Mouse (Mus musculus) myocyte (in vitro differentiated cells): ENCODE results near the gene Nup85. TPM values are rescaled to one million over a fixed set of nuclear protein-coding genes. Genes with fewer than 3 reads are reported as not detected.

Source experiments
- H3K27me3 ChIP-seq: one replicate; pipeline ENCODE4 v1.6.1; 2011; ENCODE audit not compliant: control insufficient read depth, insufficient read depth, insufficient read length
- H3K36me3 ChIP-seq: one replicate; pipeline ENCODE4 v1.6.1; 2011; ENCODE audit not compliant: control insufficient read depth, insufficient read depth
- H3K4me2 ChIP-seq: one replicate; pipeline ENCODE4 v1.6.1; 2011; ENCODE audit warnings: low read depth, control low read depth
- H3K4me3 ChIP-seq: one replicate; pipeline ENCODE4 v1.5.1; 2011; ENCODE audit warnings: mild to moderate bottlenecking, control low read depth, moderate library complexity
- H3K79me2 ChIP-seq: one replicate; pipeline ENCODE4 v1.6.1; 2011; ENCODE audit not compliant: control insufficient read depth, insufficient read depth
- H3ac ChIP-seq: one replicate; pipeline ENCODE4 v1.6.1; 2011; ENCODE audit not compliant: control insufficient read depth, insufficient read length
- CEBPB ChIP-seq: IDR thresholded peaks from 2 replicates; pipeline ENCODE4 v1.6.1; 2011; ENCODE audit warnings: mild to moderate bottlenecking, moderate library complexity; ENCODE audit not compliant: poor library complexity, insufficient read depth, severe bottlenecking
- E2F4 ChIP-seq: IDR thresholded peaks from one replicate; pipeline ENCODE4 v1.6.1; 2011; ENCODE audit warnings: mild to moderate bottlenecking, control low read depth, moderate library complexity; ENCODE audit not compliant: insufficient read depth
- MAX ChIP-seq: IDR thresholded peaks from one replicate; pipeline ENCODE4 v1.6.1; 2011; ENCODE audit warnings: low read depth, mild to moderate bottlenecking, control low read depth
- MYOD1 ChIP-seq, 3 experiments: IDR thresholded peaks; one replicate each; pipeline ENCODE4 v1.6.1; 2011; ENCODE audit warnings: control low read depth in 2 of 3, low read depth in 2 of 3, mild to moderate bottlenecking in 2 of 3, moderate library complexity in 1 of 3; ENCODE audit not compliant: insufficient read length in 2 of 3, control insufficient read depth in 1 of 3
- MYOG ChIP-seq, 3 experiments: IDR thresholded peaks; one replicate each; pipeline ENCODE4 v1.6.1; 2011; ENCODE audit warnings: control low read depth in 2 of 3, low read depth in 2 of 3, mild to moderate bottlenecking in 2 of 3; ENCODE audit not compliant: insufficient read length in 2 of 3, control insufficient read depth in 1 of 3, insufficient read depth in 1 of 3
- POLR2A ChIP-seq: IDR thresholded peaks from one replicate; pipeline ENCODE4 v1.6.1; 2011; ENCODE audit warnings: low read depth, mild to moderate bottlenecking, control low read depth, moderate library complexity; ENCODE audit not compliant: insufficient read length
- POLR2AphosphoS2 ChIP-seq: IDR thresholded peaks from one replicate; pipeline ENCODE4 v1.6.1; 2011; ENCODE audit warnings: low read depth, control low read depth; ENCODE audit not compliant: insufficient read length
- REST ChIP-seq: IDR thresholded peaks from one replicate; pipeline ENCODE4 v1.6.1; 2011; ENCODE audit warnings: mild to moderate bottlenecking, control low read depth, moderate library complexity; ENCODE audit not compliant: insufficient read depth, insufficient read length
- SRF ChIP-seq: IDR thresholded peaks from one replicate; pipeline ENCODE4 v1.6.1; 2011; ENCODE audit warnings: low read depth; ENCODE audit not compliant: control insufficient read depth, insufficient read length
- TCF12 ChIP-seq: IDR thresholded peaks from one replicate; pipeline ENCODE4 v1.6.1; 2011; ENCODE audit warnings: mild to moderate bottlenecking, control low read depth; ENCODE audit not compliant: poor library complexity, insufficient read depth, severe bottlenecking
- TCF3 ChIP-seq: IDR thresholded peaks from one replicate; pipeline ENCODE4 v1.6.1; 2011; ENCODE audit warnings: low read depth, control low read depth; ENCODE audit not compliant: insufficient read length
- USF1 ChIP-seq: IDR thresholded peaks from one replicate; pipeline ENCODE4 v1.6.1; 2011; ENCODE audit warnings: low read depth, mild to moderate bottlenecking, control low read depth, moderate library complexity
- polyA plus RNA-seq: library from polyadenylated mRNA; unstranded; fragments of >200 nt; fragmentation: generic; extraction: Trizol; gene quantifications from one replicate; pipeline ENCODE4 v1.2.1, GENCODE M21; 2012; ENCODE audit warnings: missing spikeins

Nup85 gene
- polyA plus RNA-seq, 1 experiment: 41.1 TPM

DNA sequence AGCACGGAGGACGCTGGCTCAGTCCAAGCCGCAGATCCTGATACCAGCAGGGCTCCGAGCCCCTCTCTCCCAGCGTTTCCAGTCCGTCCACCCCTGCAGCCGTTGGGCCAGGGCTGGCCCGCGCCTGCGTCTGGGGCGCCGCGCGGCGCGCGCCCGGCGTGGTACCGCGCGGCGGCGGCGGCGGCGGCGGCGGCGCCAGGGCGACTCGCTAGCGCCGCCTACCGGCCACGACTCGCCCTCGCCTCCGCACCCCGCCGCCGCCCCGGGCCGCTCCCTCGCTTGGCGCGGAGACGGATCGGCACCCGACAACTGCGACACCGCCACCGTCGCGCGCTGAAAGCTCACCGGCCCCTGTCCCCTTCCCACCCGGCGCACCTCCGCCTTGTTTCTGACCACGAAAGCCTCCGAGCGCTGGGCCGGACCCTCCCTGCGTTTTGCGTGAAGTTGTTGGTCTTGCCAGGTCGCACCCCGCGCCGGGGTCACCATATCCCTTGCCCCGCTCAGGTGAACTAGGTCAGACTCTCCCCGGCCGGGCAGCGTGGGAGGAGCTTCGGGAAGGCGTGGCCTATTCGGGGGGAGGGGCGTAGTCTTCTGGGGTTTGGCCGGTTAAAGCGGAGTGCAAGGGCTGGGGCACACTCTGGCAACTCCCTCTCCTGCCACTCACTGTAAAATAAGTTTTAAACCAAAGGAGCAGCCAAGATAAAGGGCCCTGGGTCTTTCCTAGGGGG is 48.3 kb downstream of the Nup85 start, which contains the start of gene Mif4gd:
Gene Mif4gd, minus strand, starts transcription at position 560 of the 728 bp plus-strand sequence.
- peaks cover 6% of the 10 kb centered on the region for H3K36me3 ChIP-seq
- peak within 1 kb of the TSS; percentile 68 for H3K4me3 ChIP-seq
- TF ChIP-seq USF1: no peak
- TF ChIP-seq E2F4: no peak
- TF ChIP-seq POLR2A: peak; percentile 65
- no peaks in the 10 kb centered on the region for H3K79me2 ChIP-seq
- H3ac ChIP-seq: peak within 1 kb of the TSS; percentile 1
- peak within 1 kb of the TSS; percentile 100 for H3K4me2 ChIP-seq
- H3K27me3 ChIP-seq: no peaks in the 10 kb centered on the region

DNA sequence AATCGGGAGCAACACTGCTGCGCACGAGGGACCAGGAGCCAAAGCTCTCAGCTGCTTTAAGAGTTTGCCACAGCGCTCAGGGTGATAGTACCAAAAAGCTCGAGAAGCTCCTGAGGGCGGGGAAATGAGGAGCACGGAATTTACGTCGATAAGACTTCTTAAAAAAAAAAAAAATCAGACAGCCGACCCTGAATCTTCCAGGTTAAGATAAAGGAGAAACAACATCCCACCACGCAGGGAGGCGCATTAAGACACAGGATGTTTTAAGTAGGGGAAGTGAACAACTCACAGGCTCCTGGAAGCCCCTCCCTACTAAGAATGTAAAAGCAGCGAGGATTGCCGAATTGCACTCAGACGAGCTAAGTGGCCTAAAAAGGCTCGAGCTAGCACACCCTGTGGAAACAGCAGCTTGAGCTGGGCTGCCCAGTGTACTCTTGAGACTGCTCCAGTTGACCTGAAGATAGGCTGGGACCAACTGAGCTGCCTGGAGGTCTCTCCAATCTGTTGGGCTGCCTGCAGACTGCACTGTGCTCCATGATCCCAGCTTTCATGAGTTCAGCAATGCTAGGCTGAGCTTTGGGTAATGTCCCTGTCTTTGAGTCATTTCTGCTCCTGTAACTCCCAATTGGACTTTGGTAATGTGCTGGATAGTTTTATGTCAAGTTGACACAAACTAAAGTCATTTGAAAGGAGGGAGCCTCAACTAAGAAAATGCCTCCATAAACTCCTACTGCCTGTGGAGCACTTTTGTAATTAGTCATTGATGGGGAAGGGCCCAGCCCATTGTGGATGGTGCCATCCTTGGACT is 49.1 kb downstream of the Nup85 start:
- TF ChIP-seq E2F4 (no peak), SRF (no peak), REST (no peak), MYOG (IDR thresholded peaks at IDR 0.05; ENCODE audit: control insufficient read depth in 1 of 3, insufficient read depth in 1 of 3, insufficient read length in 2 of 3, low read depth in 2 of 3) (no peak), TCF3 (no peak), TCF12 (no peak), POLR2AphosphoS2 (no peak), MYOD1 (IDR thresholded peaks at IDR 0.05; ENCODE audit: control insufficient read depth in 1 of 3, insufficient read length in 2 of 3, low read depth in 2 of 3) (no peak), POLR2A (no peak), USF1 (no peak), CEBPB (no peak)
- Histone ChIP-seq H3K36me3 (no peaks in the 10 kb centered on the region), H3K4me3 (peak overlapping the region; percentile 68), H3K79me2 (no peaks in the 10 kb centered on the region), H3K4me2 (peak overlapping the region; percentile 83), H3K27me3 (no peaks in the 10 kb centered on the region), H3ac (peak overlapping the region; percentile 1)

DNA sequence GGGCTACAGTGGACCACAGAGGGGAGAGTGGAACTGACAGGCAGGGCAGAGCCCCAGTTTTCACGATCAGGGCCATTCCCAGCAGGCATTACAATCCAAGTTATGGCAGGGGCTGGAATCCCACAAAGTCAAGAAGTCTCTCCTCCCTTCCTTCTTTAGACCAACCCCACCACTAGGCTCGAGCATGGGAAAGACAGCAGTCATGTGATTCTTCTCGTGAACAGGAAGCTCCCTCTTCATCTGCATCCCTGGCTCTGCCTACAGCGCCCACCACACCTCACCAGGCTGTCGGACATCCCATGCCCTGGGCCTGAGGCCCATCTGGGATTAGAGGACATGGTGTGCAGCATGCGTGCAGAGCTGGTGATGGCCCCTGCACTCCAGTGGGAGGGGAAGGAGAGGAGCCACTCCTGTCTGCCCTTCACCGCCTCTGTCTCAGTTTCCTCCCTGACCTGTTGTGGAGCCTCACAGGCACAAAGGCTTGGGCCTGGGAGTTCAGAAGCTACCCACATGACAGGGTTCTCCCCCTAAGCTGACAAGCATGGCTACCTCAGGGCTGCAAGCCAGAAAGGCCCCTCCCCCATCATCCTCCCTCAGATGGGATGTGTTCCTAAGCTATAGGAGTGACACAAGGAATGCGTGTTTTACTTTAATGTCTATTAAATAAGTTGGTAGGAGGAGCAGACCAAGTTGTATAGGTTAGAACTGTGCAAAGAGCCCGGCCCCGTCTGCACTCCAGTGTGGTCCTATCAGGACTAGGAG is 50.3 kb downstream of the Nup85 start:
- Histone ChIP-seq H3ac (no peak overlapping the region), H3K36me3 (no peaks in the 10 kb centered on the region), H3K27me3 (no peaks in the 10 kb centered on the region), H3K4me2 (no peak overlapping the region), H3K79me2 (no peaks in the 10 kb centered on the region), H3K4me3 (no peak overlapping the region)
- TF ChIP-seq MAX (no peak), POLR2AphosphoS2 (no peak), USF1 (no peak), TCF3 (no peak), TCF12 (no peak), SRF (no peak), E2F4 (no peak), POLR2A (no peak), MYOD1 (IDR thresholded peaks at IDR 0.05; ENCODE audit: control insufficient read depth in 1 of 3, insufficient read length in 2 of 3, low read depth in 2 of 3) (no peak)

DNA sequence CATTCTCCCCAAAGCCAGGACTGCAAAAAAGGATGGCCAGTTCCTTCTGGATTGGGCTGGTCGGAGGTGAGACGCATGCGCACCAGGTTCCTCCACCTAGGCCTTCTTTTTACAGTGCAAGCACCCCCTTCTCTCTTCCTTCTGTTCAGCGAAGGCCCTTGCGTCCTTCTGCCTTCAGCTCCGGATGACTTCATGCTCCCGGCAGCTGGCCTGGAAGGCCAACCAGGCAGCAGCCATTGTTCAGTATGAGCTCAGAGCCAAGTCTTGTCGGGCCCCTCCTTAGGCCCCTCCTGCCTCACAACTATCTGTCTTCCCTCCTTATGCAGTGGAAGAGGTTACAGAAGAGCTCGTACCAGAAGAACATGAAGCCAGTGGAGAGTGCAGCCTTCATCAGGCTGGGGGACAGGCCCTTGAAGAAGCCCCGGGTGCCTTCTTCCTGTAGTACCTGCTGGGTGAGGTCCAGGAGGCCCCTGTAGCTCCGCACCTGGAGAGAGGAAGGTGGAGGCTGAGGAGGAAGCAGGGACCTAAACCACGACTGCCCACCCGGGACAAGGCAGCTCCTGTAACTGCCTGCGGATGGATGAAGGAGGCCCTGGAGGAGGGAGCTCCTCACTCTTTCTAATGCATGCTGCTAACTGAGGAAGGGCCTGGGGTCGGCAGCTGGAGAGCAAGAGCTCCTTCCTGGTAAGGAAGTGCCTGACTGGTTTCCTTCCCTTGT is 51.0 kb downstream of the Nup85 start:
- TF ChIP-seq CEBPB: no peak
- TF ChIP-seq MAX: no peak
- TF ChIP-seq E2F4: no peak
- no peak for TF ChIP-seq POLR2A
- TF ChIP-seq MYOG (IDR thresholded peaks at IDR 0.05; ENCODE audit: control insufficient read depth in 1 of 3, insufficient read depth in 1 of 3, insufficient read length in 2 of 3, low read depth in 2 of 3): no peak
- no peak for TF ChIP-seq TCF3
- TF ChIP-seq REST: no peak
- TF ChIP-seq MYOD1 (IDR thresholded peaks at IDR 0.05; ENCODE audit: control insufficient read depth in 1 of 3, insufficient read length in 2 of 3, low read depth in 2 of 3): no peak
- Histone ChIP-seq H3K27me3 (no peaks in the 10 kb centered on the region), H3ac (no peak overlapping the region), H3K4me2 (no peak overlapping the region), H3K36me3 (no peaks in the 10 kb centered on the region), H3K79me2 (no peaks in the 10 kb centered on the region), H3K4me3 (no peak overlapping the region)
